Mouse (Mus musculus) lung, adult 18-20 months (tissue): ENCODE measurements around the gene Zfp202.
"Not testable (repeated sequence)": the region's sequence is repeated elsewhere in the genome, so short reads cannot be mapped to it uniquely, and the experiment has no call there.

Experiments used
- DNase-seq, 2 experiments: peaks; one replicate each; pipeline ENCODE4 v3.0.0; 2022; ENCODE audit warnings: mixed read lengths in 2 of 2

Zfp202 gene

DNA sequence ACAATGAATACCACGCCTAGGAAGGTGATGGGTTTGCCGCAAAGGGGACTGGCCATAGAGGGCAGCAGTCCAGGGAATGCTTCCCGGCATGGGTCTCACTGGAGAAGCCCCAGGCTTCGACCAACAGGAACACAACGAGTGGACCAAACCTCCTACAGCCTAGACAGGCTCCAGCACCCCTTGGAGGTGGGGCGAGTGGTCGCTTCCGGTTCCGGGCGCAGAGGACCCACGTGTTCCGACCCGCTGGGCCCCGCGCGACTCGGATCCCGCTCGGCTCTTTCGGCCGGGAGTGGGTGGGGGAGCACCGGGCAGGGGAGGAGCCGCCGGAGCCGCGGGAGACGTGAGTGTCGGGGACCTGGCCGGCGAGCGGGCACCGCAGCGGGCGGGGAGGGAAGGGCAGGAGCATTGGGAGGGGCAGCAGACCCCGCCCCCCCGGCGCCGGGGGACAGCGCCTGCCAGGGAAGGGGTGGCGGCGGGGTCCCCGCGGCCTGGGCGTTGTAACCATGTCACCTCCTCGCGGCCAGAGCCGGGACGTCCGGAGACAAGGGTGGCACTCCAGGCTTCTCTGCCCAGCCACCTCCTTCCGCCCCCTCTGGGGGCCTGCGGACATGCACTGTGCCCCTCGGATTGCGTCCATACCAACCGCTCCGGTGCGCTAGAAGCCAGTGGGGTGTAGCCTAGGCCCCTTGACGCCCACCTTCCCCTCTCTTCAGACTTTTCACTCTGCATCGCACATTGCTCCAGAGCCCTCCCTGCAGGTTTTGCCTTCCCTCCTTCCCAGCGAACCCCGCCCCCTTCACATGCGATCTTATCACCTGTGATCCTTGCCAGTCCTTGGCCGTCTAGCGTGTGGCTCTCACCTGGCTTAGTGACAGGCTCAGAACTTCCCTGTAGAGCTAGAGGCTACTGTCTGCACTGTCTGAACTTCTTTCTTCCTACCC is at the start of gene Zfp202:
TSS of gene Zfp202 (plus strand) at position 219 of the 941 bp plus-strand sequence.
- peak; percentile 85 to 90 for DNase-seq

DNA sequence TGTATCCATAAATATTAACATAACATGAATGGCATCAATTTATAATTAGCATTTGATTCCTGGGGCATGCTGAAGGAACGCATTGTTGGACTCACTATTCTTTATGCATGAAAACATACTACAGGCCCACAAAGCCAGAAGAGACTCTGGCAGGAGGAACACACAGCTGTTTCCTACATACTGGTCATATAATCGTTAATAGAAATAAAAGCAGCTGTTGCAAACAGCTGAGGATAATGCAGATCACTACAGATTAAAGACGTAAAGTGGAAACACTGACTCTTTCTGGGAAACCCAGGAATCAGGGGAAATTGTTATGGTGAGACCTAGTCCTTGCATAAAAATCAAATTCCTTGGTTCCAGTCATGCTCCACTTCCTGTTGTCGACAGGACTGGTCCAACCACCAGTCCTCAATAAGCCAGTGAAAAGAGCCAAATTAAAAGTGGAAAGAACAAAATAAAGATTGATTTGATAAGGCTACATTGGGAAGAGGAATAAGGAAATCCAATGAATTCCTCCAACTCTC is 36.9 kb upstream of the Zfp202 start:
- no peak for DNase-seq

DNA sequence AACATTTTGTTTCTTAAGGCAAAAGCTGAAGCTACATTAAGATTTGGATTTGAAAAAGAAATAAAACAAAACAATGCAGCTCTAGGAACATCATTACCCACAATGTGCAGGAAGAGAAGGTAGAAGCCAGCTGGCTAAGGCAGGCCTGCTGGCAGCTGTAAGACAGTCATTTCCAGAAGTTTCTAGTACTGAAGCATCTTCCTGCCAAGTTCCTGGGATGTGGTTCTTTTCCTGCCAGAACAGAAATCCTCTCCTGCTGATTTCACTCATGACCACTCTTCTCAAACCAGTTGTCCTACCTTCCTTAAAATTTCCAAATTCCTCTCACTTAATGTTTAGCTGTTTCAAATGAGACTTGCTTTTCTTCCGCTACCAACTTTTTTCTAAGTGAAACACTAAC is 25.7 kb upstream of the Zfp202 start:
- DNase-seq: no peak

DNA sequence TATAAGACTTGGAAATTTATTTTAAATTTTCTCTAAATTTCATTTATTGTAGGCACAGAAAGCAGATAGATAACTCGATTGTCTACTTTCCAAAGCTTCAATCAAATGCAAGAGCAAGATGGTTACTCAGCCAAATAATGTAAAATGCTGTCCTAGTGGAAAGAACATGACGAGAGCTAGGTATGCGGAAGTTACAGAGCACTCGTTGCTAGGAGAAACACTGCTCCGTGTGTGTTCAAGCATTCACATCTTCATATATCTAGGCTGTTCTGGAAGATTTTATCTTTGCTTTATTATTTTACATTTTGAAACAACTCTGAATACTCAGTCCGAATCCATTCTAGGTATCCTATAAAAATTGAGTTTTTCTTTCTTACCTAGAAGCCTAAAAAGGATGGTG is 15.1 kb upstream of the Zfp202 start:
- DNase-seq: no peak

DNA sequence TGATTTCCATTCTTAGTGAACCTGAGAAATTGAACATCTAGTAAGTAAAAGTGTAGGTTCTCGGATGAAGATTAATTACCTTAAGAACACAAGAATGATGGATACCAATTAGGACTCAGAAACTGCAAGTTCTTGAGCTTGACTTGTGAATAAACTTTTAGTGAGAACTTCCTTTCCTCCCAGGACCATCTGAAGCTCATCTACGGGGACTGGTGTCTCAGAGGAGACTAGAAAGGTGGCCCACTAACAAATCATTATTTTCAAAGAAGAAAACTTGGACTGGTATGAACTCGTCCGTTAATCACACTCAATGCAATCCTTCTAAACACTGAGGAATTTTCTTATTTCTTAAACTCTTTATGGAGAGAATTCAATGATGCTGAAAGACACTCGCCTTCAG is 11.5 kb upstream of the Zfp202 start, which contains the start of gene Olfr986:
TSS of gene Olfr986 (plus strand) at position 301 of the 400 bp plus-strand sequence.
- no peak for DNase-seq

DNA sequence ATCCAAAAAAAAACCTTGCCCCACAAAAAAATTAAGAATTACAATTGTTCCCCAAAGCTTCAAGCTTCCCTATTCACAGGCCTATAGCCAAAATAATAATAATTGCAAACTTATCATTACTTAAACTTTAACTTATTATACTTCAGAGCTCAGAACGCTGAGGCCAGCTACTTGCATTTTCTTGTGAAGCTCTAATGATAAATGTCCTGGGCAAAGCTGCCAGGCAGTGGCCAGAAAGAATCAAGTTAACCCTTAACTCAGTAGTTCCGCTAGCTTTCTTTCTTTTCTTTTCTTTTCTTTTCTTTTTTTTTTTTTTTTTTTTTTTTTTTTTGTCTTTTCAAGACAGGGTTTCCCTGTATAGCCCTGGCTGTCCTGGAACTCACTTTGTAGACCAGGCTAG is 7.0 kb upstream of the Zfp202 start:
- DNase-seq: not testable (repeated sequence)

DNA sequence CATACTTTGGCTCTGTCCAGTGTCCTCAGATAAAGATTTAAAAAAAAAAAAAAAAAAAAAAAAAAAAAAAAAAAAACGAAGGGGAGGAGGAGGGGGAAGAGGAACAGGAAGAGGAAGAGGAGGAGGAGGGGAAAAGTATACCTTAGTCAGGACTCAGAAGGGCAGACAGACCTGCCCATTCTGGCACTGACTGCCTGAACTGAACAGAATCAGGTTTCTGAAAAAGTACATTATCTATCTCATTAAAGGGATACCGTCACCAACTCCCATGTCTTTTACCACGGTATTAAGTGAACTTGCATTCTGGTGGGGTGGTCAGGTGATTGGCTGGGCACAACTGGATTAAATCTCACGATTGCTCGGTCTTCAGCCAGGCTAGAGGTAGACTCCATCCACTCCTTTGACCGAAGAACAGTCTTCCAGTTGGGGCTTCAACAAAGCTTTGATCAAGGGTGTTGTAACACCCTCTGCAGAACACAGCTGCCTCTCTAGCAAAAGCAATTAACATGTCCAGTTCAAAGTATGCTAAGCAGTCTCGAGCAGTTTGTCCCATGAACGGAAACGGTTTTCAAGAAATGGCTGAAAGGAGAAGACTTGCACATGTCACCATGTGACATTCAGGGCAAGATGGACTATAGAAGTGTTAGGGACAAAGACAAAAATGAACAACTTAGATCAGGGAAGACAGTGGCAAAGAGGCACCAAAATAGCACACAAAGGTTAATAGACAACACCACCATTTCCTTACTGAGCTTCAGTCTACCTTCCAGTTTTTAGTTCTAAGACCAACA is 835 bp upstream of the Zfp202 start:
- DNase-seq: no peak

DNA sequence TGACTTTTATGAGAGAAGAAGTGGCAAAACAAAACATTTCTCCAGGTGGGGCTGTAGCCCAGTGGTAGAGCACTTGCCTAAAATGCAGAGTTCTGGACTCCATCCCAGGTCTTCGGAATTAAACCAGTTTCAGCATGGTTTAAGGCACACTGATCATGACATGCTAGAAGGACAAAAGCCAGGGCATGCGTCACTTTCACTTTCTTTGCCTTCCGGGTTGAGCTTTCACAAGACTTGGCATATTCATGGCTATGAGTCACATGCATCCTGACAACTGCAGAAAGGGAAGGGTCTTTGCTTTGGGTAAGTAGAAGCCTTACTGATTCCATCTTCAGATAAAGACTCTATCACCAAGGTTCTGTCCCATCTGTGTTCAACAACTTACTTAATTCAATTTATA is 3.9 kb downstream of the Zfp202 start:
- peak; percentile 18 to 37 for DNase-seq

DNA sequence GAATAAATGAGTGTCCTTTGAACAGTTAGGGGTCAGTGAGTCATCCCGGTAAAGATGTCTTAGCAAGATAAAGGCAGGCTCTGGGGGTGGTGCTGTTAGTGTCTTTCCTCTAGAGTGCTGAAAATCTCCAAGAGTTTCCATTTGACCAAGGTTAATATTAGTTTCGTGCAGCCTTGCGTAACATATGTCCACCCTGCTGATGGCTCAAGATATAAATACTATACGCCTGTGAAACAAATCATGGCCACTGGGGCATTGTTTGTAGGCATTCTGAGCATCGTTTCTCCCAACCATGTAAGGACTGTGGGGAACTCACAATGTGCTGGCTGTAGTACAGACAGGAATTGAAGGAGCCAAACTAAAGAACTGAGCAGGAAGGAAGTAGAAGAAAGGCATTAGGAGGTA is 14.4 kb downstream of the Zfp202 start:
- DNase-seq: no peak

DNA sequence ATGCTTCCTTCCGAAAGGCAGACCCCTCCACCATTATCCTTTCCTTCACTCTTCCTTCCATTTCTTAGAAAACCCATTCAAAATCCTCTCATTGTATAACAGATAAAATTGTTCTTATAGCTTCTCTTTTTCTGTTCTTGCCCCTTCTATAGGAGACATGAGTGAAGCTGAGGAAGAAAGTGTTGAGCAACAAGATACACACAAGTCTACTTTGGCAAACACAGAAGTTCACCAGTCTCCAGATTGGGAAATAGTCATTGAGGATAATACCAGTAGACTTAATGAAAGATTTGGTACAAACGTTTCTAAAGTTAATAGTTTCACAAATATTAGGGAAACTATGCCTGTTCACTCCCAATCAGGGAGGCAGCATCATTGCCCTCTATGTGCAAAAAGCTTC is 18.6 kb downstream of the Zfp202 start:
- no peak for DNase-seq

DNA sequence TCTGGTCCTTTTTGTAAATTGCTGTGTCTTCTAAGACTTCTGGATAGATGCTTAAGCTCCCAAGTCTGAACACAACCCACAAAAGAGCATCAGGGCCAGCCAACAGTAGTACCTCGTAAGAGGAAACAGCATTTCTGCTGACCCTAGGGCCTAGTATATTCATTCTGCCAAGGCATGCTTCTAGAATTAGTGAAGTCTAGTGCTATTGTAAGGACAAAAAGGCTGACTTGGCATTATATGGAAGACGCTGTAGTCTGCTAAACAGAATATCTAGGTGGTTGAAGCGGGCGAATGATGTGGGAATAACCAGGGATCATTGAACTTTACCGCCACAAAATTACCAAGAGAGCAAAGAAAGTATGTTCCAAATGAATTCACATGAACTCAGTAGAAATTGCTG is 21.9 kb downstream of the Zfp202 start:
- DNase-seq: no peak

DNA sequence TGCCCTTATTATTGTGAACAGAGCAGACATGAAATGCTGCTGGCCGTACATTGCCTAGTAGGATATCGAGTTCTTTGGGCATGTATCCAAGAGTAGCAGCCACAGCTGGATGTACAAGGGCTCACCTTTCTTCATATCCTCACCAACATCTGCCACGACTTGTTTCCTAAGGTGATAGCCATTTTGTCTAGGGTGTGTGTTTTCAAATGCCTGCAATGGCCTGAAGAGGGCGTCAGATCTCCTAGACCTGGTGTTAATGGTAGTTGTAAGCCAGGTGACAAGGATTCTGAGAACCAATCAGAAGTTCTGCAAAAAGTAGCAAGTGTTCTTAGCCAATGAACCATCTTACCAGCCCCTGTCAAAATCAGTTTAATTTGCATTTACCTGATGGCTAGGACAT is 24.5 kb downstream of the Zfp202 start:
- DNase-seq: no peak

DNA sequence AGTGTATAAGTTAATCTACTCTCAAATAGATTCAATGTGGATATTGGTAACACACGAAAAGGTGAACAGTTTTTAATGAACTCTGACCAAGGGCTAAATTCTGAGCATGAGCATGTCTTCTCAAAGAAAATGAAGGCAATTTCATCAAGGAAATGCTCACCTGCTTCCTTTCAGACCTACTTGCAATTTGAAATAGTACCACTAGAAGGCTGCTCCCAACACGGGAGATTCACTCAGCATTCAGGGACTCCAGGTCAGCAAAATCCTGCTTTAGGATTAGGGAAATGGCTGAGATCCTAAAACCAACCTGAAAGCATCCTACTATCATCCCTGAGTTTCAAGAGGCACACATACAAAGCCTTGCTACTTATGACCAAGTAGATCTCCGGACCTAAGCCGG is 32.2 kb downstream of the Zfp202 start:
- no peak for DNase-seq

DNA sequence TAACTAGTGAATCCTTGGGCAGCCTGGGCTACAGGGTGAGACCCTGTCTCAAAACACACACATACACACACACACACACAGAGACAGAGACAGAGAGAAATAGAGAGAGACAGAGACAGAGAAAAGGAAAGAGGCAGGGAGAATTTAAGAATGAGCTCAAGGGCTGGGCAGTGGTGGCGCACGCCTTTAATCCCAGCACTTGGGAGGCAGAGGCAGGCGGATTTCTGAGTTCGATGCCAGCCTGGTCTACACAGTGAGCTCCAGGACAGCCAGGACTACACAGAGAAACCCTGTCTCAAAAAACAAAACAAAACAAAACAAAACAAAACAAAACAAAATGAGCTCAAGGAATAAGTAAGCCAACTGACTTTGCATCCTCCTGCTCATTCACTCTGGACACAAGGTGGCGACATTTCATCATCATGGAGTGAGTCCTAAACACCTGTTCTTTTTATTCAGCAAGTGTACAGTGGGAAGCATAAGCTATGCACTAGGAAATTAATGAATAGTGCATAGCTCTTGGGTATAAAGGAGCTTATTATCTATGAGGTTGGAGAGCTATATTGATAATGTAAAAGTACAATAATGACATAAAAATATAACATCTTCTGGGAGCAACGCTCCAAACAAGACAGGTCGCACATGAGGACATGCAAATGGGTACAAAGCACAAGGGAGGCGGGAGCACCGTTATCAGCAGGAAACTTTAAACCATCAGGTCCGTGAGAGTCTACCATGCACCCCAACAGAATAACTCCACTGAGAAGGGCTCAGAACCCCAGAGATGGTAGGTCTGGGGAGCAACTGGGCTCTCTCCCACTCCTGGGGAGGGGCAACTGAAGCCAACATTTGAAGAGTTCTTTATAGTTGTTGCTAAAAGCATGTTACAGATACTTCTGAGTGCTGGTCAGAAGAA is 36.0 kb downstream of the Zfp202 start:
- peak in 1 of 2 experiments; percentile 36 for DNase-seq

DNA sequence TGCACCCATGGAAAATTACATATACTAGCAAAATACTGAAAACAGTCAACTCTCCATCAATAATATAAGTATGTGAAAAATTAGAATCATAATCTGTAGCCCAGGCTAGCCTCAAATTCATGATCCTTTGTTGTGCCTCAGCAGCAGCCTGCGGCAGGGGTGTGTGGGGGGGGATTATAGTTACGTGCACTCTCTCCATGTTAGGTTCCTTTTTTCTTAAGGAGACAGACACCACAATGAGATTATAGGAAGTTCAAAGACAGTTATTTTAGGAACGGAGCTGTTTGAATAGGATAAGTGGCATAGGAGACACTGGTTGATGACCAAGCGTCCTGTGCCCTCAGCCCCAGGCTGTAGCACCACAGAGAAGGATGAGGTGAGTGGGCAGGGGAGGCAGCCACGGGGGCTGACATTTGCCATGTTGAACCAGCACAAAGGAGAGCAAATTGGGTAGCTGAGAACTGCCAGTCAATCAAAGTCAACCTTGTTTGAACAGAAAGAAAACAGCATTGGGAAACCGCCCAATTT is 36.8 kb downstream of the Zfp202 start:
- no peak for DNase-seq

DNA sequence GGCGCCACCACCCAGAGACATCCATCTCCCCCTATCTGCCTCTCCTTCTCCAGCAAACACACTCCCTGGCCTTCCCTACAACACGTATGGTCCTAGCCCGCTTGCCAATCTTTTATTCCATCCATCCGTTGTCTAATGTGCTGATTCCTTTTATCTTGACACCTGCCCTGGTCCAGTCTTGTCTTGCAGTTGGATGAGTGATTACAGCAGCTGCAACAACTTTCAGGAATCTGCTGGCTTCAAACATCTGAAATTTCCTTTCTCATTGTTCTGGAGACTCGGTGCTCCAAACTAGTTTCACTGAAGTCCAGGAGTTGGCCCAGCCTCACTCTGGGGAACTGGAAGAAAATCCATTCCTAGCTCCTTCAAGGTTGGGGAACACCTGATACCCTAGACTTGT is 37.4 kb downstream of the Zfp202 start:
- DNase-seq: no peak

DNA sequence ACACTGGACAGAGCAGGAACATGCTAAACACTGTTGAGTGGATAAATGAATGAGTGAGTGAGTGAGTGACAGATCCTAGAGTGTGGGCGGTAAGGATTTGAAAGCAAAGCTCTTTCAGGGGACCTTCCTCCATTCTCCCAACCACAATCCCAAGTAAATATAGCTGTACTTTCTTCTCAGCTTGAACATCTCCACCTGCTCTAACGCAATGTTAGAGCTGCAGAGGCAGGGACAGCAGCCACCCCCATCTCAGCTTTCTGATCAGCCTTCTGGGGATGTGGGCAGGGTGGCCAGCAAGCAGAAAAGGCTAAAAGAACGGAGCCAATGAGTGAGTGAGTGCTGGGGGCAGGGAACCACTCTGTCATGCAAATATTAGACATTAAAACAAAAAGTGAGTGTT is 38.9 kb downstream of the Zfp202 start:
- no peak for DNase-seq

DNA sequence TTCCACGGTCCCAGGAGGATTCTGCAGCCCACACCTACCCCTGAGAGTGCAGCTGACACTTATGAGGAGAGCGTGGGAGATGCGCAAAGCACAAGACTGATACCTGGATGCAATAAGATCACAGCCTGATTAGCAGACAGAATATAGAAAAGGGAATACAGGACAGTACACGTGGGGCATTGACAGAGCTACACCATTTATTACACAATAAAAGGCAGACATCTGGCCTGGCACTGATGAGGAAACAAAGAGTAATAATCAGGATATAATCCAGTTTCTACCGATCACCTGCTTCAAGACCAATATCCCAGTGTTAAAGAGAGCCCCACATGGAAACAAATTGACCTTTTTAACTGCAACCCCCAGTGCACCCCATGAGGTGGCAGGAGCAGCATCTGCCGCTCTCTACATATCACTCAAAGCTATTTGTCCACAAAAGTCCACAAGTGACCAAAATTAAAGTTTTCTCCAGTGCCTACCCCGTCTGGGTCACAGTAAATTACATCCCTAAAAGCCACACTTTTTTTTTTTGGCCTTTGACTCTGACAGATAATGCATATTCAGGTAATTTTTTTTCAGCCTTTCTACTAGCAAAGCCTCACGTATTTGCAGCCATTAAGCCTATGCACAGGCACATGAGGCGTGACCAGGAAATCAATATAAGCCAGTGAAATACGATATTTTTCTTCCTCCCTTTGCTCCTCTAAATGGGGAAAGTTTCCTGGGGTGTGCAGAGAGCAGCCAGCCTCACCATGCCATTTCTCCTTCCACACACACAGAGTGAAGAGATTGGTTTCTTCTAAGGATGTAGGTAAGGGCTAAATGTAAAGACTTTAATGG is 42.3 kb downstream of the Zfp202 start:
- DNase-seq: no peak

DNA sequence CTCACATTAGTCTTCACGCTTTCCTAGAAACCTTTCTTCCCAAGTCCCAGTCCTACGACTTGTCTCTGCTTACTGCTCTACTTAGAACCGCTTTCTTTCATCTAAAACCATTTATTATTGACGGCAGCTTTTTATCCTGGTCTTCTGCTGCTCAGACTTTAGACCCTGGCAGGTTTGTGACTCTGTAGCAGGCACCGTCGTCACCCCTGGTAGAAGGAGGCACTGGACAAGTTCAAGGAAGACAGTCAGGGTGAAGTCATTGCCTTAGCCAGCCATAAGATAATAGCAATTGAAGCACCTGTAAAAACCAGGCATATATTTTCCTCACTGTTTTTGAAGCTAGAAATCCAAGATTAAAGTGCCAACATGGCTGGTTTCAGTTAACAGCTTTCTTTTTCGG is 43.1 kb downstream of the Zfp202 start:
- DNase-seq: no peak

DNA sequence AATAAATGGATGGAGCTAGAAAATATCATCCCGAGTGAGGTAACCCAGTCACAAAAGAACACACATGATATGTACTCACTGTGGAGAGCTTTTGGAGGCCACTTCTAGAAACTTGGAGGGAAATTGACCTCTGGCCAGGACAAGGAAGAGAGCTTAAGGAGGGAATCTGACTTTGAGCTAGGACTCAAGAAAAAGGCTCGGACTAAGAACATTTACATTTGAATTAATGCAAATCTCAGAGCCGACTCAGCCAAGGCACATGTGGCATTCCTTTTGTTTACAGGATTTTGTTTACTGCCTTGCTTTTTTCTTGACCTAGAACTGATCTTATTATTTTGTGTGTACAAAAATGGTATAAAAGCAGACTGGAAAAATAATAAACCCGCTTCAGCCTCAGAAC is 47.6 kb downstream of the Zfp202 start:
- DNase-seq: no peak

DNA sequence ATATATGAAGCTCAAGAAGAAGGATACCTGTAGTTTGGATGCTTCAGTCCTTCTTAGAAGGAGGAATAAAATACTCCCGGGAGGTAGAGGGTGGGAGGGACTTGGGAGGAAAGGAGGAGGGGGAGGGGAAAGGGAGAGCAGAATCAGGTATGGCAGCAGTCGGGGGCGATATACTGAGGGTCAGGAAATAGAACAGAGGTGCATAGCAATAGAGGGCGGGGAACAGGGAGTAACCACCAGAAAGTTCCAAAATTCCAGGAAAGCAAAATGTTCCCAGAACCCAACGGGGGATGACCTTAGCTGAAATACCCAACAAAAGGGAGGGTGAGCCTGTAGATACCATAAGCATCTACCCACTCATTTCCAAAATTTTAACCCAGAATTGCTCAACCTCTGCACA is 48.2 kb downstream of the Zfp202 start:
- DNase-seq: no peak
